Mouse (Mus musculus) frontal cortex, postnatal 36 days (tissue): ENCODE results near the gene Atm.
A peak's percentile ranks its signal among the peaks of the same experiment; 100 is the strongest.

Experiments used
- DNase-seq, 2 experiments: peaks; one replicate each; pipeline ENCODE4 v3.0.0; 2022; ENCODE audit warnings: low spot score in 2 of 2

Gene Atm

GRCm38 (mm10) chr9:53408953-53409361 is 127.6 kb downstream of the Atm start:
- DNase-seq, result no peak

DNA sequence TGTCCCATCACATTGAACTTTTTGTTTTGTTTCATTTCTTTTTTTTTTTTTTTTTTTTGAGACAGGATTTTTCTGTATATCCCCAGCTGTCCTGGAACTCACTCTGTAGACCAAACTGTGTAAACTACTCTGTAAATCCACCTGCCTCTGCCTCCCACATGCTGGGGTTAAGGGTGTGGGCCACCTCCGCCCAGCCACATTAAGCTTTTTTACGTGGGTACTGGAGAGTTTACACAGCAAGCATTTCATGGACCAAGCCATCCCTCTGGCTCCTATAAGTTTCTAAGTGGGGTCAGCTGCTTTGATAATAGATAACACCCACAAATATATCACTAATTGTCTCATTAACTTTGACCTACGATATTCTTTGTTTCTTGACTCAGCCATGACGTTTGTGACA is 128.0 kb downstream of the Atm start:
- DNase-seq, result no peak

- peak; percentile 50 to 69 for DNase-seq
These were observed 131.5 kb downstream of the Atm start for GRCm38 (mm10) chr9:53404753-53405722.

DNA sequence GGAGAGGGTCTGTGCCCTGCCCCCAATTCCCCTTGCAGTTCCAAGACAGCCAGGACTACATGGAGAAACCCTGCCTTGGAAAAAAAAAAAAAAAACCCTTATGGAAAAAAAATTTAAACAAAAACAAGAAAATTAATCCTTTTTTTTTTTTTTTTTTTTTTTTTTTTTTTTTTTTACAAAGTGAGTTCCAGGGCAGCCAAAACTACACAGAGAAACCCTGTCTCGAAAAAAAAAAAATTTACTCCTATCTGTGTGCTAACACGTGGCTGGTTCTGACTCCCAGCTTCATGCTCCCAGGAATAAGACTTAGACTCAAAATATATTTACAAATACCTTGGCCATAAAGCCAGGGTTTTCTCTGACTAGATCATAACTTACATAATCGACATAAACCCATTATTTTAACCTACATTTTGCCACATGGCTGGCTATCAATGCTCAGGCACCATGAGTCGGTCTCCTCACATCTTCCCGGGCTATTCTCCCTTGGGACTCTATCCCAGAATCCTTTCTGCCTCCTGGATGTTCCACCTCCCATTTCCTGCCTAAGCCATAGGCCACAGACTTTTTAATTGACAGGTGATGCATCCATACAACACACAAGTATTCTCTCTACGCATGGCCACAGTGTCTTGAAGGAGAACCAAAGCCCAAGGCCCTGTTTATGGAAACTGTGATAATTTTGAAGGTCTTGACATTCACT is 132.3 kb downstream of the Atm start:
- no peak for DNase-seq

- no peak for DNase-seq
These were observed 133.5 kb downstream of the Atm start for GRCm38 (mm10) chr9:53402991-53403390.

GRCm38 (mm10) chr9:53402291-53402711 is 134.2 kb downstream of the Atm start, which contains the start of gene 4930550C14Rik:
Gene 4930550C14Rik, plus strand, starts transcription at chr9:53402325.
- peak in 1 of 2 experiments; percentile 30 for DNase-seq

DNA sequence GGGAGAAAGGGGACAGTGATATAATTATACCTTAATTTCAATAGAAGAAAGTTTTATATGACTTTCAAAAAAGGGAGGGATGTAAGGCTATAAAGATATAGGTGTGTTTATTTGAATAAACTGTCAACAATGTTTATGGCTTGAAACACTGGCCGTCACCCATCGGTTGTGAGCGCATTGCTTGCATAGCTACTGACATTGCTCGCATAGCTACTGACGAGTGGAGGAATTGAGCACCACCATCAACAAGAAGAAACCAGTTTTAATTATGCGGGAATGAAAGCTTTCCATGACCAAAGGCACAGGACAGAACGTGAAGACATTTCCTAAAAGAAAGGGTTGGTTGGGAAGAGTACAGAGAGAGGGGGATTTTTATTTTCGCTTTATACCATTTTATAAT is 135.4 kb downstream of the Atm start:
- no peak for DNase-seq

DNA sequence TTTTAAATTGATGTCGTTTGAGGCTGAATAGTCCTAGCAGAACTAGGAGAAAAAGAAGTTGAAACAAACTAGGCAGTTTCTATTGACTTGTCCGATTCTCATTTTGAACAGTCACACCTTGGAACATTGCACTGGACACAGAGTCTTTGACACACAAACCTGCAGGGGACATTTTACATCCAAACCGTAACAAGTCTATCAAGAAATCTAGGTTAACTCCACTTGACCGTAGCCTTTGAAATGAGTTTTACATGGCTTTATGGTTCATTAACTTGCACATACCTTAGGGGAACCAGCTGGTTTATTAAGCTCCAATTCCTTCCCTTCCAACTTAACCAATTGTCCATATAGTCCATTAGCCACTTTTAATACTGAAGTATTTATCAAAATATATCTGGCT is 135.8 kb downstream of the Atm start:
- no peak for DNase-seq

GRCm38 (mm10) chr9:53399537-53399936 is 137.0 kb downstream of the Atm start:
- peak in 1 of 2 experiments; percentile 35 for DNase-seq

DNA sequence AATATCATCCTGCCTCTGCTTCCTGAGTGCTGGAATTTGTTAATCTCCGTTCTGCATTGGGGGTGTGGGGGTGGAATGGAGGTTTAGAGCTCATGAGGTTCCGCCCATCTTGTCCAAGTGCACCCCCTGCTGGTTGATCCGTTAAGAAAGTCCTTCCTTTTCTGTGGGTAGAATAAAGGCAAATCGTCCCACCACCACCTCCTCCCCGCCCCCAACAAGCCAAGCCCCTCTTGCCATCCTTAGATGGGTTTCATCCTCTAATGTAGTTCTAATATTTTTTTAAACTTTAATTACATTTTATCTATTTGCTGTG is 138.2 kb downstream of the Atm start:
- DNase-seq, result peak; percentile 30 to 49

DNA sequence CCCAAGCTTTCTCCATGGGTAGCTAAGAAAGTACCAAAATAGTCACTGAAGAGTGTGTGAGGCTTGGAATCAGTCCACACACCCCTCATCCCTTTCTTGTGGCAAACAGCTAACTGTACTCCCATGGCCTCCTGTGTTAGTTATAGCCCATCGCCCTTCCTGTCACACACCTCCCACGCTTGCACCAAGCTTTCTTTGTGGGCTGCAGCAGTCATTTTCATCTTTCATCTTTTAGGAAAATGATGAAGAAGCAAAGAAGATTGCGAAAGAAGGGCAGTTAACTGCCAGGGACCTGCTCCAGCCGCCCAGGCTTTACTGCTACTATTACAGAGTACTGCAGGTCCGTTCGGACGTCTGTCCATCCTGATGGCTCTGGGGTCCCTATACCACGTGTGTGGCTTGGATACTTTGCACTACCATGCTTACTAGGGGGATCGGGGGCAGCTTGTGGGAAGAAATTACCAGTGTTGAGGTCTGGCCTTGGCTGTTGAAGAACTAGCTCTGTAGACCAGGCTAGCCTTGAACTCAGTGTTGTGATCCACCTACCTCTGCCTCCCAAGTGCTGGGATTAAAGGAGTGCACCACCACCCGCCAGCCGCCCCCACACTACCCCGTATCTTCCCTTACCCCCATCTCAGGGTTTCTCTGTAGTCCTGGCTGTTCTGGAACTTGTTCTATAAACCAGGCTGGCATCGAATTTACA is 138.7 kb downstream of the Atm start:
- DNase-seq, result no peak

- DNase-seq, result no peak
These were observed 146.4 kb downstream of the Atm start for GRCm38 (mm10) chr9:53390136-53390535.
